Mouse (Mus musculus): ENCODE results near the gene Spag8.

Spag8 gene

DNA sequence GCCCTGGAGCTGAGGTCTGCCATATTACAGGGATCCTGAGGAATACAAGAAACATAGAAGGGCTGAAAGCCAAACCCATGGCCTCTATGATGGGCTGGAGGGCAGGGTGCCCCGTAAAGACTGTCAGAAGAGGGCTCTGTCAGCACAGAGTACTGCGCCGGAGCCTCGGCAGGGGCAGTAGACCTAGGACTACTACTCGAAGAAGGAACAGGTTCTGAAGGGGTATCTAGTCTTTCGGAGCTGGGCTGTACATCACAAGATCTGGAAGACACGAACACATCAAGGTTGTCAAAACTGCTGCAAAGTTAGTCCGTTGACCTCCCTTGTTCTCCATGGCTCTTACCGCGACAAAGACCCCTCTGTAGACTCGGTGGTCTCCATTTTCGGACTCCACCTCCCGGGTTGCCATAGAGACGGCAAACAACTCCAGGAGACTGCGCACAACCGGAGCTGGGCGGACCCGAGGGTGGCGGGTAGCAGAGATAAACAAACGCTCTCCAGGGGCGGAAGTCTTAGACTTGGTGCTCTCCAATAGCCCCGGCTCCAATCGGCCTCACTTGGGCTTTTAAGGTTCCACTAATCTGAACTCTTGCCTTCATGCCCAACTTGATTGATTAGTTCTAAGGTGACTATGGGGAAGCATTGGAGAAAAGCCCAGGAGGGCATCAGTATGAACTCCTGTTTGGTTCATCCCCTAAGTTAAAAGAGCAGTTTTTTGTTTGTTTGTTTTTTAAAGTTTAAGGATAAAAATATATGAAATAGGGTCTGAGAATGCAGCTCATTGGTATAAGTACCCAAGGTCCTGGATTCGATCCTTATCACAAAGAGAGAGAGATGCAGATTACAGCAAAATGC is at the start of gene Spag8:
Gene Spag8 (minus strand): TSS at position 434 of the 855 bp plus-strand sequence.
- DNase-seq (ENCODE audit: low read depth, low spot score), result no peak

DNA sequence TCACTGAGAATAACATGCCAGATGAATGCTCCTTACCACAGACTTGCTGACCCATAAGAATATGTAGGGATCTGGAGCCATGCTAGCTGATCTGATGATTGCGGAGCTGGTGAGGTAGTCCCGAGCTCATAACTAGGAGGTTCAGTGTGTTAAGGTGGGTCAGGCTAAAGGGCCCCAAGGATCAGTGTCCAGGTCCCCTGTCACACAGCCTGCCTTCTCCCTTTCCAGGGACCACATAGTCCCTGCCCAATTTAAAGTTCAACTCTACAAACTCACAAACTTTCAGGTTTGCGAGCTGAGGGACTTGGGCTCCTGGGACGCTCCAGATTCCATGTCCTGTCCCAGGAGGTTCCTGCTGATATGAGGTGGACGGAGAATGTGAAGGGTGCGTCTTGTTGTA is 47.3 kb upstream of the Spag8 start, which contains the start of gene Olfr70:
Gene Olfr70 (minus strand): TSS at position 101 of the 400 bp plus-strand sequence.
- no peak for DNase-seq (ENCODE audit: low read depth, low spot score)

DNA sequence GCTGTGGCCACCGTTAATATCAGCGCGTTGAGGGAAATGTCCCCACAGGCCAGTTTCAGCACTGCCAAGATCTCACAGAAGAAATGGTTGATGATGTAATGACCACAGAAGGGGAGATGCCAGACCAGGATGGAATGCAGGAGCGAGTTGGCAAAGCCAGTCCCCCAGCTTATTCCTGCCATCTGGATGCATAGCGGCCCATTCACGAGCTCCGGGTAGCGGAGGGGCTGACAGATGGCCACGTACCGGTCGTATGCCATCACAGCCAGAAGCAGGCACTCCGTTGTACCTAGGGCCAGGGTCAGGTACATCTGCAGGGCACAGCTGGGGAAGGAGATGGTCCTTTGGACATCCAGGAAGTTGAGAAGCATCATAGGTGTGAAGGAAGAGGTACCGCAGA is 43.2 kb upstream of the Spag8 start:
- DNase-seq (ENCODE audit: low read depth, low spot score), result no peak

DNA sequence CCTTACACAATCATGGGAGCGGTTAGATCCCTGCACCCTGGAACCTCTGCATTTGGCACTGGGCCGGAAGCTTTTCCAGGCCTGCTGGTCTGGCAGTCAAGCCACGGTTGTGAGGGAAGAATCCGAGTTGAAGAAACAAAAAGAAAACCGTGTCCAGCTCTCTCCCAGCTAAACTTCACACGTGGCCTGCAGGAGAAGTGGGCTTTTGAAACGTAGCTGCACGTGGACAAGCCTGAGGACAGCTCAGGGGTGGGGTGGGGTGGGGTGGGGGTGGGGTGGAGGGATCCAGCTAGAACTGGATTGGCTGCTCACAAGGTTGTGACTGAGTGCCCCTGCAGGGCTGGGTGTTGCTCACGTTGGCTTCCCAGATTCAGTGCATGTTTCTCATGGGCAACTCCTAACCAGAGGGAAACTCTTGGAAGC is 41.9 kb upstream of the Spag8 start:
- DNase-seq (ENCODE audit: low read depth, low spot score), result no peak

DNA sequence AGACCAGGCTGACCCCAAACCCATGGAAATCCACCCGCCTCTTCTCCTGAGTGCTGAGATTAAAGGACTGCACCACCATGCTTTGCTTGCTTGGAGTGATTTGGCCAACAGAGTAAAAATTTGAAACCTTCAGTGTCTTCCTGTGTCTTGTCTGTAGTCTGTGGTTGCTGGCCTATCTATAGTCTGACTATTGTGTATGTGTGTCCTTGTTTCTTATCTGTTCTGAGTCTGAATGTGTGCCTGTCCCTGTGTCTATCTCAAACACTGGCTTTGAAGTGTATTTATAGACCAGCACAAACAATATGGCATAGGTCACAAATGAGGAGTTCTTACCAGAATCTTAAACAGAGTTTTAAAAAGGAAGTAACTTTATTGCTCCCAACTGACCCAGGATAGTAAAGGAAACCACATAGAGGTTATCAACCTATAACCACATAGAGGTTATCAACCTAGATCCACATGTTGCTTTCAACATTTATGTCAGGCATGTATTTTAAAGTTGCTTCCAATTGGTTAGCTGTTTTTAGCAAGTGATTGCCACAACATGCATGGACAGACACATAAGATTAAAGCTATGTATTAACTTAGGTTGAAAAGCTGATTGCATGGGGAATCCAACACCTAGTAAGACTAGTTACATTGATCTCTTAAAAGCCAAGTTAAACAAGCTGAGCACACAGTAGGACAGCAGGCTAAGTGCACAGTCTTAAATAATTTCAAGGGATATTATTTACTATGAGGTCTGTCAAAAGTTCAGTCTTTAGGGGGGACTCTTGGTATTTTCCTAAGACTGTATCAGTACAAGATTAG is 41.2 kb upstream of the Spag8 start:
- DNase-seq (ENCODE audit: low read depth, low spot score), result no peak

DNA sequence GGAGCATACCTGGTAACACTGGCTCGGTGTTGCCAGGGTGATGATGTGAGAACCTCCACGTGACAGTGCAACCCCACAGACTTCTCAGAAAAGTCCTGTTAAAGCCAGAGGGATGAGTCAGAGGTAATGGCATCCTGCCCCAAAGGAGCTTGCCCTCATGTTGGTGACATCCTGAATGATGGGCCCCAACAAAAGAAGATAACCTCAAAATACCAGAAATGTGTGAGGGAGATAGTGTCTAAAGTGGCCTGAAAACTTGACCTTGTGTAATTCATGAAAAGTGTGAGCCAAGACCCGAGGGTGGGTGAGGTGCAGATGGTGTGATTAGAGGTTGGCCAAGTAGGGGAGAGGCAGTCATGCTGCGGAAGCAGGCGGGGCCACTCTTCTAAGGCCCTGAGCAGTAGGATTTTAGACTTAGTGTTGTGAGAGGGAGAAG is 40.4 kb upstream of the Spag8 start:
- no peak for DNase-seq (ENCODE audit: low read depth, low spot score)

DNA sequence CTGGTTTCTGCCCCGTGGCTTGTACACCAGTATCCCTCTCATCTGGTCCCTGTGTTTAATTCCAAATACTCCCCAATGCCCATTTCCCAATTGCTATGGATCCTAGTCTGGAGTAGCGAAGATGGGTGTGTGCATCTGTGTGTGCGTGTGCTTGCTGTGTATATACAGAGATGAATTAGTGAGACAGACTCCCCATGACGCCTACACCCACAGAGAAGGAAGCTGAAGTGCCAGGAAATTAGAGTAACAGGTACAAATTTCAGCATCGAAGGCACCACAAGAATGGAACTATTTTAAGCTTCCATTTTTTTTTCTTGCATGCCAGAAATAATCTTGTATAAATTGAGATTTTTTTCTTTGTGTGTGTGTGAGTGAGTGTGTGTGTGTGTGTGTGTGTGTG is 37.6 kb upstream of the Spag8 start:
- DNase-seq (ENCODE audit: low read depth, low spot score), result no peak

DNA sequence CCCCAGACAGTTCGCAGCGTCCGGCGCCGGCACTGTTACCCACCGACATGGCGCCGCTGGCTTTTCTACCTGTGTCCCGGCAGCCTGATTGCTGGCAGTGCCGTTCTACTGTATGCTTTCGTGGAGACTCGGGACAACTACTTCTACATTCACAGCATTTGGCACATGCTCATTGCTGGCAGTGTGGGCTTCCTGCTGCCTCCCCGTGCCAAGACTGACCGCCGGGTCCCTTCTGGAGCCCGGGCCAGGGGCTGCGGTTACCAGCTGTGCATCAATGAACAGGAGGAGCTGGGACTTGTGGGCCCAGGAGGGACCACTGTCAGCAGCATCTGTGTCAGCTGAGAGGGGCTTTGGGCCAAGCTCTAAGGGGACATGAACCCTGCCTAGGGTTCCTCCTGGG is 36.6 kb upstream of the Spag8 start:
- DNase-seq (ENCODE audit: low read depth, low spot score), result no peak

DNA sequence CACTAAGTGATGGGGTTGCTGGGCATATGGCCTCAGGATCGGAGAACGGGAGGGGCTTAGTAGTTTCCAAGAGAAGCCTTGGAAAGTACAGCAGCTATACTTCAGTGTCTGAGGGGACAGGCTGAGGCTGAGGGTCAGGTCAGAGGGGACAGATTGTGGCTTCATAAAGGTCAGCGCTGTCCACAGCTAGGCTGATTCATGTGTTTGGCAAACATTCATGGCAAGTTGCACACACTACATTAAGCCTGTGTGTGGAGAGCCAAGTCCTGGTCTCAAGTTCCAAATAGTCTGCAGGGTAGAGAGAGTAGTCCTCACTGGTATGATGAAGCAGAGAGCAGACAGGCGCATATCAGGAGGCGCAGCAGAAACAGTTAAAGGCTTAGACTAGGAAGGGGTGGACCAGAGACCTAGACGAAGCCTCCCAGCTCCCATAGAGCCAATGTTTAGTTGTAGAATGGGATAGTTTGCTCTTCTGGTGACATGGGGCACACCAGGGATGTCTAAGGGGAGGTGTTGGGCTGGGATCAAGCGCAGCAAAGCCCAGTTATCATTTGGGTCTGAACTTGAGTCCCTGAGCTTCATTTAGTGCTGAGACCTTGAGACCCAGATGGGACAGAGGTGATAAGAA is 26.1 kb upstream of the Spag8 start:
- DNase-seq (ENCODE audit: low read depth, low spot score), result no peak

DNA sequence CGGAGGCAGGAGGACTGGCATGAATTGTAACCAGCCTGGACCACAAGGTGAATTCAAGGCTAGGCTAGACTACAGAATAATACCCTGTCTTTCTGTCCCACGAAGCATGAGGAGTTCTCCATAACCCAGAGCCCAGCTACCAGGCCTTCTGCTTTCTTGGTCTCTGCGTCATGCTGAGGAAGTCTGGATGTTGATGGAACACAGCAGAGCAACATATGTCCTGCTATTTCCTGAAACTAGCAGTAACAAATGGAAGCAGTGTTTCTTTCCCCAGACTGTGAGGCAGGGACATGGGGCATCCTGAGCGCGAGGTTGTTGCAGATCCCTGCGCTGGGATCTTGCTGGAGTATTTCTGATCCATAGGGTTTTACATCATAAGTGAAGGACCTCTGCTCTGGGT is 25.1 kb upstream of the Spag8 start:
- no peak for DNase-seq (ENCODE audit: low read depth, low spot score)

DNA sequence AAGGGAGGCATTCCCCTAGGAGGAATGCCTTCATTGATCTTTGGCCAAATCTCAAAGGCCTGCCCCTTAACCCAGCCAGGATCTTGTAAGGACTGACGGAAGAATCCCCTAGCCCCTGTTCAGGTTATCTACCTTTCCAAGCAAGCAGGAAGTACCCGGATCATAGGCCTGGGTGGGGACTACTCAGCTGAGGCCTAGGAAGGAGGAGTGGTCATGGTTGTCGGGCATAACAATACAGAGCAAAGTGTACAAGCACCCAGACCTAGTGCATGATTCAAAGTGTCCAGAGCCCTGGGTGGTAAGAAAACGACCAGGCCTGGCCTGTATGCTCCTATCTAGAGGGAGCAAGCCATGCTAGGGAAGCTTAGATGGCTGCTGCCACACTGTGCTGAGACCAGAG is 22.2 kb upstream of the Spag8 start:
- DNase-seq (ENCODE audit: low read depth, low spot score), result no peak

DNA sequence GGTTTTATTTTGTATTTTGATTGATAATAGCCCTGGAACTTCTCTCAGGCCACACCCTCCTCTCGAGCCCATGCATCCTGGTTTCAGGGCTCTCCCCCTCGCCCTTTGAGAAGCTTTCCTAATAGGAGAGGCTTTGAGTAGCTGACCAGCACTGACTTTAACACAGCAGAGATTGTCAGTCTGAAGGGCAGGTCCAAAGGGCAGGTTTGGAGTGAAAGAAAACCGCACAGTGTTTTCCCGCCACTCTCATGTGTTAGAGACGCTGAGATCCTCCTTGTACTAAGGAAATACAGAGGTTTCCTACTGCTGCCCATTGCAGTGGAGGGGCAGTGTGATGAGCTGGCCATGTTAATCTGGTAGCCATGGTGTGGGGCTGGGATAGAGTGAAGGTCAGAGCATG is 21.6 kb upstream of the Spag8 start:
- DNase-seq (ENCODE audit: low read depth, low spot score), result no peak

DNA sequence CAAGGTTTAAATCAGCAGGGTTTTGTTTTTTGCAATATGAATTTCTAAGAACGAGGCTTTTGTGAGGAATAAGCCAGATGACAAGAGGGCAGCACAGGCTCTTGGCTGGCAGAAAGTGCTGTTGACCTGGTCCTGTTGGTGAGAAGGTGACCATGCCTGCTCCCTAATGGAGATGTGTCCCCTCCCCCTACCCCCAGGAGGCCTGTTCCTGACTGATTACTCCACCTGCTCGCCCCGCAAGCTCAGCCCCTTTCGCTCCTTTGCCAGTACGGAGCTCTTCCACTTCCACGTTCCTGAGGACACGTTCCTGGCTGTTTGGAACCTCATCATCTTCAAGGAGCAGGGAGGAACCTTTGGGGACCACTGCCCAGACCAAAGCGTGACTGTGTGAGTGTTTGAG is 20.3 kb upstream of the Spag8 start:
- DNase-seq (ENCODE audit: low read depth, low spot score), result no peak

DNA sequence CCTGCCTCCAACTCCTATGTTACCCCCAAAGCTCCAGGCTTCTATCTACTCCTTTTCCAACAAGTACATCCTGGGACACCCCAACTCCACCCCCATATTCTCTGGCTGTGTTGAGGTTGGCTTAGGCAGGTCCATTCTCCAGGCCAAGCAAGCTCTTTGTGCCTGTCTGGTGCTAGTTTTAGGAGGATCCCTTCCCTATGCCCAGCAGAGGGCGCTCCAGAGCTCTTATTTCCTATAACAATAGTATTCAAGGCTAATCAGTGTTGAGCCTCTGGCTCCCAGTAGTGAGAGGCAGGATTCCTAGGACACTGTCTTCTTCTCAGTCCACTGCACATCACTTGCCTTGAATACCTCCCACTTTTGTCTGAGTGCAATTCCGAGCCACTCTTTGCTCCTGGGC is 18.7 kb upstream of the Spag8 start:
- DNase-seq (ENCODE audit: low read depth, low spot score), result peak; percentile 55

DNA sequence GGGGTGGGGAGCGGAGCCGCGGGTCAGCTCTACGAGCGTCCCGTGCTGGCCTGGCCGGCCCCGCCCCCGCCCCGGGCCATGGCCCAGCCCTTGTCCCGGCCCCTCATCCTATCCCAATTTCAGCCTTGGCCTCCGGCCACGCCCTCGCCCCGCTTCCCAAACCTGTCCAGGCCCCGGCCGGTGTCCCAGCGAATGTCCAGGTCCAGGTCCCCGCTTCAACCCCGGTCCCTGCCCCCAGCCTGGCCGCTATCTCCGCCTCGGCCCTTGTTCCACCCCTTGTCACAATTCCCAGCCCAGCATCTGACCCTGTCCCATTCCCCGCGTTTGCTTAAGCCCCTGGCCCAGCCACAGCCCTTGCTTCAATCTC is 16.0 kb upstream of the Spag8 start:
- DNase-seq (ENCODE audit: low read depth, low spot score), result no peak

DNA sequence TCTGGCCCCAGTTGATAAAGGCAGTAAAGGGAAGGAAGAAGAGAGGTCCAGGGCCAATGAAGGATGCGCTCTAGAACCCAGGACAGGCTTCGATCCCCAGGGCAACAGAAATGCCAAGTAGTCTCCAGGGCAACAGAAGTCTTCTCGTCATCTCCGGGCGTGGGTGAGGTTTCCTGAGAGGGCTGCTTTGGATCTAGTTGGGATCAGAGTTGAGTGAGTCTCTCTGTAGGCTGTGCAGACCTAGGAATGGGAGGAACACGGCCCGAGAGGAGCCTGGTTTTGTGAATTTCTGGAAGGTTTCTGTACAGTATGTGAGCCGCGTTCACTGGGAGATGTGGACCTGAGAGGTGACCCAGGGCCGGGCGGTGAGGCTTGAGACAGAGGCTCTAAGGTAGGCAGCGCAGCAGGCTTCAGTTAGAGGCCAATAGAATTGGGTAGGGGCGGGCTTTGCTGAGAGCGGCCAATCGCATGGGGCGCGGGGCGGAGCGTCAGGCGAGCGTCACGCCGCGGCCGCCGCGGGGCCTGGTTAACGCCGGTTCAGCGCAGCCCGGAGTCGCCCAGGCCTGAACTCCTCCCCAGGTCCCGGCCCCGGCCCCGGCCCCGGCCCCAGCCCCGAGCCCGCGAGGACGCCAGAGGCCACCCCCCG is 15.5 kb upstream of the Spag8 start, which contains the start of the genes Tmem8b and Fam221b:
Gene Tmem8b (plus strand): TSS at position 190 of the 646 bp plus-strand sequence.
Gene Fam221b (minus strand): TSS at position 364 of the 646 bp plus-strand sequence.
- peak; percentile 72 for DNase-seq (ENCODE audit: low read depth, low spot score)

DNA sequence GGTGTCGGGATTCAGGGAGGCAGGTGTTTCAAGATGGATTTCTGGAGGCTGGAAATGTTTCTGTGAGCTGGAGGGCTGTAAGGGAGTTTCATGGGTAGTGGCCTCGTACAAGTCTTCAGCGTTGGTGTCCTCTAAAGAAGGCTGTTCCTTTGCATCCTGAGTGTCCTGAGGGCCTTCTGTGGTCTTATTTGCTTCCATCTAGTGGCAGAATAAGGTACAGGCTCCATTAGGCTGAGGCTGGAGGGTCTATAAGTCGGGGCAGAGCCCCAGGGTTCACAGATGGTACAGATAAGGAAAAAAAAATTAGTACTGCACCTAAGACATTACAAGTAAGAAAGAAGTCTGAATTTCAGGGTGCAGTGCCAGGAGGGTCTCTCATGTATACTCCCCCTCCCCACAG is 13.0 kb upstream of the Spag8 start:
- DNase-seq (ENCODE audit: low read depth, low spot score), result no peak

DNA sequence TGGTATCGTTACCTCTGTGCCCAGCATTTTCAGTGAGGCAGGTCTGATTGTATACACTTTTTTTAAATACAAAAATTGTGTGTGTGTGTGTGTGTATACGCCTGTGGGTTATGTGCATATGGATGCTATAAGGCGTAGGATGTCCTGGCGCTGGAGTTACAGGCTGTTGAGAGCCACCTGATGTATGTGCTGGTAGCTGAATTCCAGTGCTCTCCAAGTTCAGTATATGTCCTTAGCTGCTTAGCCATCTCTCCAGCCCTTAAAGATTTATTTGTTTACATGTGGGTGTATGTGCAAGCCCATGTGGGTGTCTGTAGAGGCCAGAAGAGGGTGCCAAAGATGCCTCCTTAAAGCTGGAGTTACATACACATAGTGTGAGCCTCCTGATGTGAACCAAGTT is 3.8 kb upstream of the Spag8 start:
- DNase-seq (ENCODE audit: low read depth, low spot score), result no peak

DNA sequence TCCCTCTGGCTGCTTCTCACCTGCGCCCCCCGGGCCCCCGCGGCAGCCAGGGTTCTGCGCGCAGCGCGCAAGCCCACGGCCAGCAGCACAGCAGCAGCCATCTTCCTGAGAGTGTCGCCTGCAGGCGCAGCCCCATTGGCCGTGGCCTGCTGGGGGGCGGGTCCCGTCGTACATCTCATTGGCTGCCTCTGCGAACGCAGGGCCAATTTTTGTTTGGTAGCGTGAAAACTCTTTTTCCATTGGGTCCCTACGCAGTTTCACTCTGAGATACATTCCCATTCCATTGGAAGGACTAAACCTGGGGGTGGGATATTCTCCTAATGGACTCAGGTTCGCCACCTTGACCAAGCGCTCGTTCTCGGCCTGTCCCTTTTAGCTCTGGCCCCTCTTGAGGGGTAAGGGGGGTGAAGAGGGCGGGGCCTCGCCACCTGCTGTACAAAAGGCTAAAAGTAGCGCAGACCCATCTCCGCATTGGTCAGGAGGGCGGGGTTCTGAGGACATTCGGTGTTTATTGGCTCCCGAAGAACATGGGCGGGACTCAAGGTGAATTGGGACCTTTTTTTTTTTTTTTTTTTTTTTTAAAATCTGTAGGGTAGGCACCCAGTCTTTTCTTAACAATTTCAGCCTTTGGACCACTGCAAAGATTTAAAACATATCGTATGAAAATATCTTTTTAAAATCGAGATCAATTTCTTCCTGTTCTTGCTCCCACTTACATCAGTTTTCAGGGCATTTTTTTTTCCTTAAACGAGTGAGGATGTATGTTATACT is 3.1 kb upstream of the Spag8 start, which contains the start of gene Hint2:
Gene Hint2 (minus strand): TSS at position 128 of the 771 bp plus-strand sequence.
- peak; percentile 97 for DNase-seq (ENCODE audit: low read depth, low spot score)

DNA sequence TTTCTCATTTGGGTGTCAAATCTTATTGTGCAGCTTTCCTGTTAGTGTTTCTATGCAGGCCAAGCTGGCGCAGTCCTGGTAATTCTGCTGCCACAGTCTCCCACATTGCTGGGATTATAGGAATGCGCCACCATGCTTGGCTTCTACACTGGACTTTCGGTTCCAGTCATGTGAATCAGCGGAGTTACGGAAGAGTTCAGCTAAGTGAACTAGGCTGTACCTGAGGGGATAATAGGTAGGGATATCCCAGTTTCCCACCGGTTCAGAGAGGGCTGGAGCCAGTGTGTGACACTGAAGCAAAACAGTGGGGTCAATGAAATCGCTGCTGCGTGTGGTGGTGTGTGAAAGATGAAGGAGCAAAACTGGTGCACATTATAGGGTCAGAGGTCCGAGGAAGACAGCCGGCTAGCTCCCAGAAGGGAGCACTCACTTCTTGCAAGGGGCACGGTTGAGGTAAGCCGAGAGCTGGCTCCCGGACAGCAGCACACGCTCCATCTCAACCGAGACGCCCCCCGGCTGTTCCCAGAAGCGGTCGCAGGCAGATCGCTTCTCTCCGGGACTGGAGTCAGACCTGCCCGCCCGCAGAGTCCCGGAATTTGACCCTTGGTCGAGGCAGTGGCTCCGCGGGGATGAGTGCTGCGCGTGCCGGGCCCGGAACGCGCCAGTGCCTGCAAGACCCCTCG is 2.4 kb upstream of the Spag8 start:
- DNase-seq (ENCODE audit: low read depth, low spot score), result no peak

Measured in brain, embryonic 18.5 days (tissue).